Mouse (Mus musculus) fibroblast of lung, adult 2 months (primary cell): ENCODE results near the gene Aff1.
A peak's percentile ranks its signal among the peaks of the same experiment; 100 is the strongest.

ENCODE experiments used
- DNase-seq: peaks from one replicate; pipeline ENCODE4 v3.0.0-alpha.2; 2011; ENCODE audit warnings: low read depth

Gene Aff1

DNA sequence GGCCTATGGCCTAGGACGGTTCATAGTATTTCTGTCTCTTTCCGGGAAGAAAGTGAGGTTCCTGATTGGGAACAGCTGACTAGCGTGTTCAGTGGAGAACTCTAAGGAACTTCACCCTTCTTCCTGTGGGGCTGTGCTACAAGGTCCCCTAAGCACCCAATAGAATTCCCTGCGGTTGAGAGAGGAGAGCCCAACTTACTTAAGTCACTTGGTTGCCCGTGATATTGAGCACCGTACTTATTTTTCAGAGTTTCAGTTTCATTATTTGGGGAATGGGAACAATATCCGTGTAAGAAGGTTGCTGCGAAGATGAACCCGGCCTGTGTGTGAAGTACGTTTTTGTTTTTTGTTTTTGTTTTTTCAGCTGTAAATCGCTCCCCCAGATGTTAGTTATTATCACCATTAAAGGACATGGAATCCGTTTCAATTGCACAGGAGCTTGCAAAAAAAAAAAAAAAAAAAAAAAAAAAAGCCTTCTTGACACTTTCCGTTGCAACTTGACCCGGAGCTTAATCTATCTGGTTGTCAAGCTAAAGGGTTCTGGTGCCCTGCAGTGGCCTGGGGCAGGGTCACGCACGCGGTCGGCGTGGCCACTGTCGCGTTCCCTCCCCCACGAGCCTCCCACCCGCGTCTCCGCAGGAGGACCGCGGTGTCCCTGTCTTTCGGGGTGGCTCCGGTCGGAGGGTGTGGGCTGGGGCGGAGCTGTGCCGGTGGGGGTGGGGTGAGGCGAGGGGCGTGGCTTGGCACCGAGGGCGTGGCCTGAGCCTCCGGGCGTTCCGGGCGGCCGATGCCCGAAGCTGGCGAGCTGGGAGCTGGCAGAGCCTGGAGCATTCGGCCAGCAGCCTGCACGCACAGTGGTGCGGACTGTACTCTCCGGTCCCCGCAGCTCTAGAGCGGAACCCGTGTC, at the start of gene Aff1:
Gene Aff1 (plus strand): TSS at position 751 of the 907 bp plus-strand sequence.
- peak; percentile 75 for DNase-seq

DNA sequence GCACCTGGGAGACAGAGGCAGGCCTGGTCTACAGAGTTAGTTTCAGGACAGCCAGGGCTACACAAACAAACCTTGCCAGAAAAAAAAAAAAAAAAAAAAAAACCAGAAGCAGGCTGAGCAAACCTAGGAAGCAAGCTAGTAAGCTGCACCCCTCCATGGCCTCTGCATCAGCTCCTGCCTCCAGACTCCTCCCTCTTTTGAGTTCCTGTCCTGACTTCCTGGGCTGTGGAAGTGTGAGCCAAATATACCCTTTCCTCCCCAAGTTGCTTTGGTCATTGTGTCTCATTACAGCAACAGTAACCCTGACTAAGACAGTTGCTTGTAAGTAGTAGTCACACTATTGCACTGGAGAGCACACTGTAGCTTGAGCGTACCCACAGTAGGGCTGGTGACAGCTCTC, 48.0 kb upstream of the Aff1 start:
- DNase-seq: no peak

DNA sequence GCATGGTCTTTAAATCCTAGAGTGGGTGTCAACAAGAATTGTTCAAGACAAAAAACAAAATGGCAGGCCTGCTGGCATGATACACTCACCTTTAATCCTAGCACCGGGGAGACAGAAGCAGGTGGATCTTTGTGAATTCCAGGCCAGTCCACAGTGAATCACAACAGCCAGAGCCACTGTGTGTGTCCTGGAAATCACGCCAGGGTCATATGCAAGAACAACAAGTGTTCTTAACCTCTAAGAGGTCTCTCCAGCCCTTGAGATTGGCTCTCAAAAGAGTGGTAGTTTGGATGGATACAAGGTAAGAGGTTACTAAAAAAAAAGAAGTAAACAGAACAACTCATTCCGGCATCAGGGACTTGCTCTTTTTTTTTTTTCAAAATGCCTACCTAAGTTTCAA, 44.9 kb upstream of the Aff1 start:
- DNase-seq: no peak

DNA sequence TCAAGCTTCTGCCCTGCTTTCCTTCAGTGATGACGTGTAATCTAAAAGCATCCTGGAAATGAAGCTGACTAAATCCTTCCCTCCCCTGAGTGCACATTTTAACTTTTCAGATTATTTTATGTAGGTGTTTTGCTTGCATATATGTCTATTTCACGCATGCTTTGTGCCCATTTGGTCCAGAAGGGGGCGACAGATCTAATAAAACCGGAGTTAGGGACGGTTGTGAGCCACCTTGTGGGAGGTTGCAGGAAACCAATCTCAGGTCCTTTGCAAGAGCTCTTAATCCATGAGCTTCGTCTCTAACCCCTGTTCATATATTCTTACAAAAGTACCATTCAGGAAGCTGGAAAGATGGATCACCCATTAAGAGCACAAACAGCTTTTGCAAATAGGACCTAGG, 37.9 kb upstream of the Aff1 start:
- peak; percentile 24 for DNase-seq

DNA sequence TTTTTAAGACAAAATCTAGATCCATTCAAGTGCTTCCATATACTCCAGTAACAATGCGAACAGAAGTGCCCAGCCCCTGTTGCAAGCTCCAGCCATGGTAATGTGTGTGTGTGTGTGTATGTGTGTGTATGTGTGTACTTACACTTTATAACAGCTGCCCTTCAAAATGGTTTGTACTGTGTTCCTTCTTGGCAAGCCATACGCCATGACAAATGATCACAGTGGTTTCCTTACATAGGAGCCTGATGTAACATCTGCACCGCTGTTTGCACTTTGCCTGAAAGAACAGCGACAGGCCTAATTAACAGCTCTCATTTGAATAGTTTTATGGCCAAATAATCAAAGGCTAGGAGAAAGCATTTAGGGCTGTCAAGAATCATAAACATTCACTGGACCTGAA, 37.4 kb upstream of the Aff1 start:
- no peak for DNase-seq

DNA sequence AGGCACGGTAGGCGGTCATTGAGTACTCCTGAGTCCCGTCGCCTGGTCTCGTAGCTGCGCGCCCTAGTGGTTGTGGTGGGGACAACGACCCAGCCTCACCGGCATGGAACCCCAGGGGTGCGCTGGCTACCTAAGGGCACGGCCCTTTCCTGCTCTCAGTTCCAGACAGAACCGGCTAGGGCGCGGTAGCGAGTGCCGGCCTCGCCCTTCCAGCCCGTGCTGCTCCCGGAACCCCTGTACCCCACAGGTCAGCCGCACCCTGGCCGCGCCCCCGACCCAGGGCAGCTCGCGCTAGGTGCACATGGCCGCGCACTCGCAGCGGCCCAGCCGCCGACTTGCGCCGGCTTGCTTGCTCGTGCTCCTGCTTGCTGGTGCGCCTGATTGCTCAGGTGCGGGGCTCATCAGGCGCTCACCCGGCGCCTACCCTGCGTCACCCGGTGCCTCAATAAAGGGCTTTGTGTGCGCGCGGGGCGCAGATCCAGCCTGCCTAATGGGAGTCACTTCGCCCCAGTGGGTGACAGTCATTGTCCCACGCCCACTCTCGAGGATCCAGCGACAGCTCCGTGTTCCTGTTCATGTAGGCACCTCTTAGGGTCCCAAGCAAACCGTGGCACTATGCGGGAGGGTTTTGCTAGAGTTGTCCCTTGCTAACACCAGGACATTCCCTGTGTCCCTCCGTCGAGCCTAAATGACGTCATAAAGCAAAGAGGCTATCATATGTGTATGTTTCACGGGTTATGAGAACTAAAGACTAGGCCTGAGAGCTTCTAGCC, 36.6 kb upstream of the Aff1 start, which contains the start of gene 1700016H13Rik:
Gene 1700016H13Rik (minus strand): TSS at position 665 of the 773 bp plus-strand sequence.
- DNase-seq: no peak

DNA sequence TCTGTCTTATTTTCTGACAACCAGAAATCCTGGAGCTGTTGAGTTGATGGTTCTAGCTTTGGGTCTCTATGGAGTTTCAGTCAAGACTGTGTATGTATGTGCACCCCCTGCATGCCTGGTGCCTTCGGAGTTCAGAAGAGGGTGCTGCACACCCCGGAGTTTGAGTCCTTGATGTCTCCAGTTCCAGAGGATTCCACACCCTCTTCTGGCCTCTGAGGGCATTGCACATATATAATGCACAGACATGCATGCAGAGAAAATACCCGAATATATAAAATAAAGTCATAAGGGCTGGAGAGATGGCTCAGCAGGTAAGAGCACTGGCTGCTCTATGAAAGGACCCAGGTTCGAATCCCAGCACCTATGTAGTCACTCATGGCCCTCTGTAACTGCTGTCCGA, 33.3 kb upstream of the Aff1 start:
- no peak for DNase-seq

DNA sequence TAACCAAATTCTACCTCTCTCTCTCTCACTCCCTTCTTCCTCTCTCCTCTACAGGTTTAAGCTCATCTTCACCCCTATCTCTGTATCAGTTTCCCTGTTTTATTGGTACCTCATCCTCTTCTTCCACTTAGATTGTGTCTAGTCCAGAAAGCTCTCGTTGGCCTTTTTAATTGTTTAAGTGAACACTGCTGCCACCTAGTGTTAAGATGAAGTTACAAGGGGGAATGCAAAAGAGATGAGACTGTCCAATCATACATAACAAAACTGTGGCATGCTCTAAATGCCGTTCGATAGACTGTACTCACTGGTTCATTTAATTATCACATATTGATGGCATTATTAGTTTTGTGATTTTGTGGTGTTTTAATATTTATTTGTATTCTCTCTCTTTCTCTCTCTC, 32.6 kb upstream of the Aff1 start:
- DNase-seq: peak; percentile 14

DNA sequence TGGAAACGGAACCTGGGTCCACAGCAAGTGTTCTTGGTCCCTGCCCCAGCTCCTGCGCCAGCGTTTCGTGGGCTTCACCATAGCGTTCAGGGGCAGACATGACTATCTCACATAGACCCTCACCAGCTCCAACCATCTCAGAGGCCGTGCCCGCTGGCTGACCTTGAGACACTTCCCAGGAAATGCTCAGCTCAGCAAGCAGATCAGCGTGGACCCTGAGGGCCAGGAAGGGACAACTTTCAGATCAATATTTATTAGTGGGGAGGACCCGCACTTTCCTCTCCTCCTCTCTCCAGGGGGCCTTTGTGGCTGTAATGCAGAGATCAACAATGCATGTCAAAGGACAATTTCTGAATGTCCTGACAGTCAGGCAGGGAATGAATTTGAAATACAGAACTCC, 27.2 kb upstream of the Aff1 start:
- DNase-seq: no peak

DNA sequence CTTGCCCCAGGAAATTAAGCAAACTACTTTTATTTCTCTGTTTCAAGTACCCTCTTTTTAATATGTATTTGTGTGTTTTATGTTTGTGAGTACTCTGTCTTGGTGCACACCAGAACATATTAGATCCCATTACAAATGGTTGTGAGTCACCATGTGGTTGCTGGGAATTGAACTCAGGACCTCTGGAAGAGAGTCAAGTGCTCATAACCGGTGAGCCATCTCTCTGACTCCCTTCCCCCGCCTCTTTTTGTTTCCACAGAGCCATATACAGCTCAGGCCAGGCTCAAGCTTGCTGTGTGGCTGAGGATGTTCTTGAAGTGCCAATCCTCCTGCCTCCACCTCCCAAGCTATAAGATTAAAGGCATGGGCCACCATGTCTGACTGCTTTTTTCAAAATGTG, 26.3 kb upstream of the Aff1 start:
- no peak for DNase-seq

DNA sequence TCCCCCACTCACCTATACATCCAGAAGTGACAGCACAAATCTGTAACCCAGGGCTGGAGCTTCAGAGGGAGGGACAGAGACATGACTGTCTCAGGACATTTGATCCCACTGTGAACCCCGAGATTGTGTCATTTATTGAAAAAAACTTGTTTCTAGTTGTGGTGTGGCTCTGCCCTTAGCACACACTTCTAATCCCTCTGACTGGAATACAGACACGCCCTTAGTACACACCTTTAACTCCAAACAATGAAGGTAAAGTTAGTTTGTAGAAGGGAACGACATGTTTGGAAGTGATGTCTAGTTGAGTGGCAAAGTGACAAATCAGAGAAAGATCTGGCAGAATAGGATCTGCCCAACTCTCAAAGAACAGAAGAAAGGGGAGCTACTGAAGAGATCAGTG, 20.3 kb upstream of the Aff1 start:
- no peak for DNase-seq

DNA sequence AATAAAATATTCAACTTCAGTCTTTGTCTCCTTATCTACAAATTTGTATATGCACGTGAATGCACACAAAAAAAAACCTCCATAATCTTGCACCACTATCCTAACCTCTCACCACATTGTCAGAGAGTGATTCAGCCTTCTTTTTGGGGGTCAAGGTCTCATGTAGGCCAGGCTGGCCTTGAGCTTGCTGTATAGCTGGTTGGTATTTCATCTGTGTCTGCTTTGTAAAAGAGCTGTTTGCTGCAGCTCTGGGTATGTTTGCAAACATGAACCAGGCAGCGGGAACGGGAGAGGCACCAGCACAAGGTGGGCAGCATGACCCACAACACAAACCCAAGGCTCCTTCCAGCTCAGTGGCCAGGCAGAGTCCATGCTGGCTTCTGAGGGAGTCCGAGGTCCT, 18.6 kb upstream of the Aff1 start:
- no peak for DNase-seq

DNA sequence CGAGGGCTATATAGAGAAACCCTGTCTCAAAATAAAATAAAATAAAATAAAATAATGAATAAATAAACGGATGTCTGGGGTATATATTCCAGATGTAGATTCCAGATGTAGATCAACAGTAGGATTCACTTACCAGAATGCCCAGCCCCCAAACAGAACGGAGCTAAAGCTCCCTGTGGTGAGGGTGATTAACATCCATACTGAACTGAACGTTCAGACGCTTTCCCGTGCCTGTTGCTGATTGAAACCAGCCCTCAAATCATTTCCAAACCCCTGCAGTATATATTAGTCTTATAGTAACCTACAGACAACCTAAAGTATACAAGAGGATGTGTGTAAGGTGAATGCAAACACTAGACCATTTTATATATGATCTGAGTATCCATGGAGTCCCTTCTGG, 17.7 kb upstream of the Aff1 start:
- DNase-seq: no peak

DNA sequence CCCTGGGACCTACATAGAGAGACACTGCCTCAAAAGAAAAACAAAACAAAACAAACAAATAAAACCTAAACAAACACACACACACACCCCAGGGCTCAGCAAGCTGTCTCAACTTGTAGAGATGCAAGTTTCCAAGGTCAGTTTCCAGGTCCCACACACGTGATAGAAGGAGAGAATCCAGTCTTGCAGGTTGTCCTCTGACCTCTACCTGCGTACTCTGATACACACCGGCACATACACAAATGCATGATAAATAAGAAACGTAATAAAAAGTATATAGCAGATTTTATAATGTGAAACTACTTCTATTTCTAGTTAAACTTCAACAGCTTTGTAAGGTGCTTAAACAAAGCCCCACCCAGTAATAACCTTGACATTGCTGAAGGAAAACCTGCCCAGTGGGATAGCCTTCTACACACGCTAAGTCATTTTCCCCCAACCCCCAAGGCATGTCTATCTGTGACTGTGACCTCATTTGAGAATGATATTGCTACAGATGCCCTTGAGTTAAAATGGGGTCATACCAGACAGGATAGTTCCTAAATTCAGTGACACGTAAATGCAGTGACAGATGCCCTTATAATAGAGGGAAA, 15.8 kb upstream of the Aff1 start:
- no peak for DNase-seq

DNA sequence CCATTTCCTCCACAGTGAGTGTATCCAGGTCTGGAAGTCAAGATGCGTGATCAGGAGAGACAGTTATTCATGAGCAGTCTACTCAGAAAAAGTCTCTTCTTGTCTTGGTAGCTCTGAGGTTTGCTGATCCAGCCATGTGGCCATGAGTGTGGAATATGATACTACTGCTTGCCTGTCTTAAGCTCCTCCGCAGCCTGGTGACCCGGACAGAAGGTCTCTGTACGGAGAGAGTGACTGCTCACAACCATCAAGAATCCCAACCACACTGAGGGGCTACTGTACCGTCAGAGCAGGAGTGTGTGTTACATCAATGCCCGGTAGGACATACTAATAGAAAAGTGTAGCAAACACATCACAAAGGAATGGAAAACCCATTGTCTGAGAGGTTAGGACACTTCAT, 14.3 kb upstream of the Aff1 start:
- DNase-seq: no peak

DNA sequence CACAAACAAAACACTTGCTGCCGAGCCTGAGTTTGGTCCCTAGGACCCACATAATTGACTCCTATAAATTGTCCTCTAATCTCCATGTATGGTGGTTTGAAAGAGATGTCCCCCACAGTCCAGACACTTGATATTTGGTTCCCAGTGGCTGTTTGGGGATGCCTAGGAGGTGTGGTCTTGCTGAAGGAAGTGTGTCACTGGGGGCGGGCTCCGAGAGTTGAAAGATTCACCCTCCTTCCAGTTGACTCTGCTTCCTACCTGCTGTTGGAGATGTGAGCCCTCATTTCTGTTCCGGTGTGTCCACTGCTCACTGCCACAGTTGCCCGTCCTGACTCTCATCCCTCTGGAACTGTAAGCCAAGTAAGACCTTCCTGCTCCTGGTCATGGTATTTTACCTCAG, 13.2 kb upstream of the Aff1 start:
- DNase-seq: no peak

DNA sequence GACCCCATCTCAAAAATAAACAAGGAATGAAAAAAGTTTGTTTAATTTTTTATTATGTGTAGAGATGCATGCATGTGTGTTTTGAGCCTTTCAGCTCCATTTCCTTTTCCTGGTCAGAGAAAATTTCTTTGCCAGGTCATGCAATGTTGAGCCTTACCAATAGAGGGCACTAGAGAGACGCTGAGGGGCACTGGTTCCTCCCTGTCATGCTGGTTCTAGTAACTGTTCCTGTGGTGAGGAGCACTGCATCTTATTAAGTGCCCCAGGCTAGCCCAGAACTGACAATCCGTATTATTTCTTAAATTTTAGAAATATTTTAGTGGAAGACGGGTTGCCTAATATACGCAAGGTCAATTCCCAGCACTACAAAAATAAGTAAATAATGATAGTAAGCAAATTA, 11.8 kb upstream of the Aff1 start:
- peak; percentile 66 for DNase-seq

DNA sequence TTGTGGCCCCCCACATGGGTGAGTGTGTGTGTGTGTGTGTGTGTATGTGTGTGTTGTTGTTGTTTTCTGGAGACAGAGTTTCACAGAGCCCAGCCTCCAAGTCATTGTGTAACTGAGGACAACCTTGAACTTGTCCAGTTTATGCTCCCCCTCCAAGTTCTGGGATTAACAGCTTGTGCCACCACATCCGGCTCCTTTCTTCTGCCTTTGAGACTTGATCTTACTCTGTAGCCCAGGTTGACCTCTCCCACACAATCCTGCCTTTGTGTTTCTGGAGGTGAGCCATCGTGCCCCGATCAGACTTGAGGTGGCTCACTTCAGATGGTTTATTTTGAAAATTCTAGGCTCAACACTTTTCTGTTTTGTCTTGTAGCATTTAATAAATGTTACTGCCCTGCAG, 10.3 kb upstream of the Aff1 start:
- DNase-seq: no peak

DNA sequence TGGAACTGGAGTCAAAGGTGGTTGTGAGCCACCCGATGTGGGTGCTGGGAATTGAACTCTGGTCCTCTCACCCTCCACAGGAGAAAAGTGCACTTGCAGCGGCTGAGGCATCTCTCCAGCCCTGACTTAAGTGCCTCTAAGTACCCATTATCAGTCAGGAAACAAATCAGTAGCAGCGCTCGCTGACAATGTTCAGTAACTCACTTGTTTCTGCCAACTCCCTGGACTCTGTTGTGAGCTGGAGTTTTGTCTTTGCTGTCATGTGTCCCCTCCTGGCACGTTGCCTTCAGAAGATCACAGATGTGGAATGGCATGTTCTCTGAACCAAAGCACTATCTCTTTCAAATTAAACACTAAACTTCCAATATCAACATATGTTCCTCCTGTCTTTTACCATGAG, 2.5 kb upstream of the Aff1 start:
- no peak for DNase-seq

DNA sequence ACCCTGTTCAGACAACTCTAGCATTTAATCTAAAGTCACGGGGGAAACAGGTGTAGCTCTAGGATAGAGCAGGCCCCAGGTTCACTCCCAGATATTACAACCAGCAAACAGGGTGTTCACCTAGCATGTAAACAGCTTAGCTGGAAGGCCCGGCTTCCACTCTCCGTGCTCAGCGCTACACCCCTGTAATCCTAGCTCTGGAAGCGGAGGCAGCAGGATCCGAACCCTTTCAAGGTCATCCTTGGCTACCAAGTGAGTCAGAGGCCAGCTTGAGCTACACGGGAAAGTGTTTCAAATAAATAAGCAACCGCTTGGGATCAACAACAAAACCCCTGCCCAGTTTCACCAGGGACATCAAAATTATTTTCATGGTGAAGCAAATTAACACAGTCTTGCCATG, 2.0 kb upstream of the Aff1 start:
- DNase-seq: no peak

DNA sequence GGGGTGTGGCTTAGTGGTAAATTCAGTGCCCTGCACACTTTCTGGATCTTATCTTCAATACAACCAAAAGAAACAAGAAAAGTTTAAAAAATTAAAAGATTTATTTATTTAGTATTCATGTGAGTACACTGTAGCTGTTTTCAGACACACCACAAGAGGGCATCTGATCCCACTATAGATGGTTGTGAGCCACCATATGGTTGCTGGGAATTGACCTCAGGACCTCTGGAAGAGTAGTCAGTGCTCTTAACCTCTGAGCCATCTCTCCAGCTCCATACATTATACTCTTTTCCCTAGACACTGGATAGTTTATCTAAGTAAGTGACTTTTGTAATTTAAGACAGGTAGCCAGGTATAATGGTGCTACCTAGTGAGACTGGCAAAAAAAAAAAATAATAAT, 1.0 kb upstream of the Aff1 start:
- no peak for DNase-seq

DNA sequence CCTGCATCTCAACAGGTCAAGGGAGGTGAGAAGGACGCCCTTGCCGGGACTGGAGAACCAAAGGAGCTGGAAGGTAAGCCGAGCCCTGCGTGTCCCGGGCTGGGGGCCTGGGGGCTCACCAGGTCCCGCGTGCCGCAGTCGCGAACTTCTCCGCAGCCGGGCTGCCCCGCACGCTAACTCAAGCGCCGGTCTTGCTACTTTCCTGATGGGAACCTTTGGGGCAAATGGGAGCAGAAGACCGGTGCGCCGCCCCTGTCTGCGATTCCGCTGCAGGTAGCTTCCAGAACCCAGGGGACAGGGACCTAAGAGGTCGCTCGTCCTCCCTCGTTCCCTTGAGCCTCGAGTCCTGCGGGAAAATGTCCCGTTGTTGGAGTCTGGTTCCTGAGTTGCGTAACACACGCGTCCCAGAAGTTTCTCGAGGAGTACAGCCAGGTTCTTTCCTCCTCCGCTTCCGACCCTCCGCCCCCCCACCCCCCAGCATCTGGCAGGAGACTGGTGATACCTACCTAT, 412 bp downstream of the Aff1 start:
- peak; percentile 24 for DNase-seq
